Mouse (Mus musculus) neural tube, embryonic 15.5 days (tissue): ENCODE data around the gene Nmur1. TPM values are rescaled to one million over a fixed set of nuclear protein-coding genes. Genes with fewer than 3 reads are reported as not detected.

Experiments
- ATAC-seq: fragments of 200-750 bp; cut with Nextera tagmentation; 2 replicates; pipeline ENCODE4 v1.8.0; 2017; ENCODE audit warnings: mild to moderate bottlenecking, moderate TSS enrichment, moderate library complexity; ENCODE audit not compliant: low FRiP score
- H3K27ac ChIP-seq: fragments of 300-500 bp; sonication (generic); replicated peaks from 2 replicates; pipeline ENCODE4 v1.5.1; 2015; ENCODE audit warnings: mild to moderate bottlenecking, inconsistent platforms
- H3K27me3 ChIP-seq: fragments of 300-500 bp; sonication (generic); replicated peaks from 2 replicates; pipeline ENCODE4 v1.6.1; 2015; ENCODE audit warnings: inconsistent platforms
- H3K36me3 ChIP-seq: fragments of 300-500 bp; sonication (generic); 2 replicates; pipeline ENCODE4 v1.6.1; 2015; ENCODE audit warnings: inconsistent platforms
- H3K4me1 ChIP-seq: fragments of 300-500 bp; sonication (generic); 2 replicates; pipeline ENCODE4 v1.6.1; 2015; ENCODE audit warnings: inconsistent platforms
- H3K4me2 ChIP-seq: fragments of 300-500 bp; sonication (generic); 2 replicates; pipeline ENCODE4 v1.6.1; 2015; ENCODE audit warnings: inconsistent platforms, mild to moderate bottlenecking, moderate library complexity
- H3K4me3 ChIP-seq: fragments of 300-500 bp; sonication (generic); replicated peaks from 2 replicates; pipeline ENCODE4 v1.5.1; 2015; ENCODE audit warnings: mild to moderate bottlenecking, inconsistent platforms
- H3K9ac ChIP-seq: fragments of 300-500 bp; sonication (generic); replicated peaks from 2 replicates; pipeline ENCODE4 v1.6.1; 2015; ENCODE audit warnings: mild to moderate bottlenecking, inconsistent platforms
- H3K9me3 ChIP-seq: fragments of 300-500 bp; sonication (generic); replicated peaks from 2 replicates; pipeline ENCODE4 v1.6.1; 2016; ENCODE audit warnings: inconsistent platforms
- WGBS: fragments of 180-500 bp; shearing (Covaris S2); methylation state at CpG from one replicate; pipeline ENCODE4 v1.1.7; 2015; ENCODE audit warnings: mixed read lengths; 5-methylcytosine and 5-hydroxymethylcytosine counted together
- polyA plus RNA-seq: library from polyadenylated mRNA; unstranded; fragments of >200 nt; fragmentation: Nextera tagmentation; extraction: Ambion mirVana; gene quantifications from 2 replicates; pipeline ENCODE4 v1.2.1, GENCODE M21; 2015

Gene Nmur1
- polyA plus RNA-seq, 1 experiment from 2014 or later = 0.13 TPM

GRCm38 (mm10) chr1:86424336-86424735, 1.7 kb downstream of the Nmur1 start:
- H3K36me3 ChIP-seq = no peaks in the 10 kb centered on the region
- ATAC-seq = no peak

DNA sequence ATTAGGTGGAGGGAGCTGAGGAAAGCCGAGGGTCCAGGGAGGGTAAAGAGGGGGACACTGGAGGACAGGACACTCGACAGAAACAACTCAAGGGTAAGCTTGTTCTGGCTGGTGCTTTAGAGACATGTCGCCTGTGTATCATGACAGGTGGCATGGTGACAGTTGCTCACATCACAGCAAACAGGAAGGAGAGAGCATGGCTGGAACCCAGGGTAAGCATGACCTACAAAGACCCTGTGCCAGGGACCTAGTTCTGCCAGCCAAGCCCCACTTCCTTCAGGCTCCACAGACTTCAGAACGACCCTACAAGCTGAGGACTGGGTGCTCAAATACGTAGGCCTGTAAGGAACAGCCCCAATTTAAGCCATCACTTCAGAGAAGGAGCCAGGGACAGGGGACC, 2.1 kb downstream of the Nmur1 start:
- Histone ChIP-seq H3K4me2 (no peak overlapping the region), H3K27ac (no peak overlapping the region), H3K9ac (no peak overlapping the region), H3K4me1 (peaks cover 16% of the 10 kb centered on the region), H3K27me3 (no peaks in the 10 kb centered on the region), H3K9me3 (no peaks in the 10 kb centered on the region), H3K36me3 (no peaks in the 10 kb centered on the region), H3K4me3 (no peak overlapping the region)
- ATAC-seq = no peak
- 81% methylated on average over 5 of the region's 5 CpGs for WGBS

More at GRCm38 (mm10) chr1:86424336-86424735, 1.7 kb downstream of the Nmur1 start:
- Histone ChIP-seq H3K27me3 (no peaks in the 10 kb centered on the region), H3K9ac (no peak overlapping the region), H3K4me2 (no peak overlapping the region), H3K4me3 (no peak overlapping the region), H3K27ac (0 out of 2 replicates have a peak overlapping the region, but pooled peaks have one; percentile 20), H3K9me3 (no peaks in the 10 kb centered on the region), H3K4me1 (peaks cover 16% of the 10 kb centered on the region)
- WGBS = 48% methylated on average over 1 of the region's 1 CpGs

GRCm38 (mm10) chr1:86421007-86421406, 5.0 kb downstream of the Nmur1 start:
- Histone ChIP-seq H3K9ac (no peak overlapping the region), H3K36me3 (no peaks in the 10 kb centered on the region), H3K27me3 (no peaks in the 10 kb centered on the region), H3K9me3 (no peaks in the 10 kb centered on the region), H3K4me3 (no peak overlapping the region), H3K4me1 (peaks cover 16% of the 10 kb centered on the region), H3K27ac (peak overlapping the region; percentile 29; the same call in 1 of the 2 replicates), H3K4me2 (no peak overlapping the region)
- WGBS = 28% methylated on average over 10 of the region's 10 CpGs
- no peak for ATAC-seq

GRCm38 (mm10) chr1:86416321-86416720, 9.7 kb downstream of the Nmur1 start:
- Histone ChIP-seq H3K27me3 (no peaks in the 10 kb centered on the region), H3K4me2 (no peak overlapping the region), H3K4me3 (no peak overlapping the region), H3K9ac (no peak overlapping the region), H3K36me3 (no peaks in the 10 kb centered on the region), H3K4me1 (peaks cover 7% of the 10 kb centered on the region; the same call in 1 of the 2 replicates), H3K27ac (no peak overlapping the region), H3K9me3 (no peaks in the 10 kb centered on the region)
- ATAC-seq = no peak
- WGBS = 67% methylated on average over 6 of the region's 6 CpGs

DNA sequence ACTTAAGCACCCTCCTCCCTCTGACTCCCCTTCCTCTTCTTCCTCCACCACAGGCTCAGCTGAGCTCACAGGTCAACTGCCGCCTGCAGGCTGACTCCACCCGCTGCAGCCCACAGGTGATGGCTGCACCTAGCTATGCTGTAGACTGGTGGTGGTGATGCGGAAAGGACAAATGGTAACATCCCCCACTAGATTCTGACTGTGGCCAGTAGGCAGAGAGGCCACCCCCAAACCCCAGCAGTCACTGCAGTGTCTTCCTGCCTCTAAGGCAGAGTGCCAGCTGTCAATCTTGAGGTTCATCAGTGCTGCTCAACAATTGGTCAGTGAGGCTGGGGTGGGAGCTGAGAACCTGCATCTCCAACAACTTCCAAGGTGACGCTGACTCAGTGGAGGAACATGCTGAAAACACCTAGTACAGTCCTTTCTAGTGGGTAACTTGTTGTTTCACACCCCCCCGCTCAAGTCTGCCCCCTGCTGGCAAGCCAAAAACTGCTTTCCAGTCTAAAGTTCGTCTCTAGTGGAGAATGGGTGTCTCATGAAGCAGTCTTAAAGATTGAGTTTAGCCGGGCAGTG, 10.3 kb downstream of the Nmur1 start:
- WGBS = 77% methylated on average over 7 of the region's 7 CpGs
- H3K9ac ChIP-seq = no peak overlapping the region
- H3K27ac ChIP-seq = no peak overlapping the region
- no peak overlapping the region for H3K4me3 ChIP-seq
- H3K4me1 ChIP-seq = 0 out of 2 replicates have a peak, but pooled peaks cover under 1% of the 10 kb centered on the region
- ATAC-seq = no peak
- H3K9me3 ChIP-seq = no peaks in the 10 kb centered on the region
- H3K36me3 ChIP-seq = no peaks in the 10 kb centered on the region
- no peak overlapping the region for H3K4me2 ChIP-seq
- no peaks in the 10 kb centered on the region for H3K27me3 ChIP-seq

DNA sequence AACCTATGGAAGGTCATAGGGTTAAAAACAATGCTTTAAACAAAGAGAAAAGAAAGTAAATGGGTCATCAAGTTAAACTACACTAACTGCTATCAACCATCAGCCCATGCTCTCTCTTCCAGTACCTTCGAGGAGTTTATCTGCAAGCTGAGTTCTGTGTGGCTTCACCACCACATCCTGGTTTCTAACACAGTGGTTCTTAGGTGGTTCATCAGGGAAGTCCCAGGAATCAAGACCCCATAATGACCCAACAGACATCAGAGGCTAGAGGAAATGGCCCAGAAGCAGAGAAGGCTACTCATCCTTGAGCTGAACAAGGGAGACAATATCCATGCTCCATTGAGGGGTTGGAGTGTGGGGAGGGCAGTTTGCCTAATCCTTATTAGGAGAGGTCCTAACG, 10.9 kb downstream of the Nmur1 start:
- no peak overlapping the region for H3K27ac ChIP-seq
- H3K9ac ChIP-seq = no peak overlapping the region
- no peaks in the 10 kb centered on the region for H3K4me1 ChIP-seq
- no peaks in the 10 kb centered on the region for H3K9me3 ChIP-seq
- no peaks in the 10 kb centered on the region for H3K27me3 ChIP-seq
- H3K36me3 ChIP-seq = no peaks in the 10 kb centered on the region
- no peak for ATAC-seq
- 85% methylated on average over 2 of the region's 2 CpGs for WGBS
- no peak overlapping the region for H3K4me2 ChIP-seq
- no peak overlapping the region for H3K4me3 ChIP-seq

DNA sequence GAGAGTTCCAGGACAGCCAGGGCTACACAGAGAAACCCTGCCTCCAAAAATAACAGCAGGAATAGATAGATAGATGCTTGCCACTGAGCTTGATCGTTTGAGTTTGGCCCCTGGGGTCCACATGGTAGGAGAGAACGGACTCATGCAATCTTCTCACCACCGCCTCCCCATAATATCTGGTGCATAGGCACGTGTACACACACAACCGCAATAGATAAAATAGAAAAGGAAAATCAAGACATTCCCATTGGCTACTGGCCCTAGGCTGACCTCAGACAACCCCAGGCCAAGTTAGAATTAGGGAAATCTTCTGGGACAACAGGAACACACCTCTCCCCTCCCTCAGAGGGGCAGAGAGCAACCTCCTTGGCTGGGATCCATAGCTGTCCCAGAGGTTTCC, 11.3 kb downstream of the Nmur1 start:
- H3K4me1 ChIP-seq = no peaks in the 10 kb centered on the region
- ATAC-seq = no peak
- H3K36me3 ChIP-seq = no peaks in the 10 kb centered on the region
- WGBS = 87% methylated on average over 5 of the region's 5 CpGs
- no peak overlapping the region for H3K4me2 ChIP-seq
- H3K4me3 ChIP-seq = no peak overlapping the region
- no peak overlapping the region for H3K9ac ChIP-seq
- H3K9me3 ChIP-seq = no peaks in the 10 kb centered on the region
- no peak overlapping the region for H3K27ac ChIP-seq
- H3K27me3 ChIP-seq = no peaks in the 10 kb centered on the region

DNA sequence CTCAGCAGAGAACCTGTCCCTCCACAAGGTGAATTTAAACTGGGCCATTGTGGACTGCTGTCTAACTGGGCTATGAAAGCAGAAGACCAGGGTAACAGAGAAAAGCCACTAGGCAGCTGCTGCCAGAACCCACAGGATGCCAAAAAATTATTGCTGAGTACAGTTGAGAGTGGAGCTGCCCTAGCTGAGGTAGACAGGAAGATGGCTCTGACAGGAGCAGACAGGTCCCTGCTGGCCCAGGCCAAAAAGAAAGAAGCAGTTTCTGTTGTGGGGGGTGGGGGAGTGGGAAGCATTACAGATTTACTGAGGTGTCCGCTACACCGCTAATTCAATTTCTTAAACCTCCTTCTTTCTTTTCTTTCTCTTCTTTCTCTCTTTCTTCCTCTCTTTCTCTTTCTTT, 16.6 kb downstream of the Nmur1 start:
- no peak overlapping the region for H3K9ac ChIP-seq
- no peaks in the 10 kb centered on the region for H3K36me3 ChIP-seq
- H3K4me1 ChIP-seq = 0 out of 2 replicates have a peak, but pooled peaks cover 2% of the 10 kb centered on the region
- no peak overlapping the region for H3K4me2 ChIP-seq
- no peak overlapping the region for H3K4me3 ChIP-seq
- H3K9me3 ChIP-seq = no peaks in the 10 kb centered on the region
- 92% methylated on average over 2 of the region's 2 CpGs for WGBS
- ATAC-seq = no peak
- H3K27ac ChIP-seq = no peak overlapping the region
- no peaks in the 10 kb centered on the region for H3K27me3 ChIP-seq

DNA sequence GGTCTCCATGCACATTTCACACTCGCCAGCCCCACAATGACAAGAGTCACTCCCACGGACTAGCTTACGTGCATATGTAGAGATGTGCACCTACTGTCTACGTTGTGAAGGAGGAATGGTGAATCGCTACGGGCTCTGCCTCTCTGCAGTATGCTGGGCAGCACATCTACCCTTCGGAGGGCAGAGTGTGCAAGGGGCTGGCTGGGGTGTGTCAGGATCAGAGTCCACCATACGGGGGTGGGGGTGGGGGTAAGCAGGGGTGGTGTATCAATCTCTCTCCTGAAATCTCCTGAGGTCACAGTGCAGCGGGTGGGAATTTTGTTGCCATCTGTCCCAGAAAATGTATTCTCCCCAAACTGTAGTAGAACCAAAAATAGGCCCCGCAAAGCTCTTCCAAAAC, 17.5 kb downstream of the Nmur1 start:
- no peak overlapping the region for H3K4me2 ChIP-seq
- H3K4me1 ChIP-seq = 0 out of 2 replicates have a peak, but pooled peaks cover 2% of the 10 kb centered on the region
- WGBS = 81% methylated on average over 10 of the region's 10 CpGs
- H3K9ac ChIP-seq = no peak overlapping the region
- H3K36me3 ChIP-seq = no peaks in the 10 kb centered on the region
- H3K4me3 ChIP-seq = no peak overlapping the region
- no peaks in the 10 kb centered on the region for H3K27me3 ChIP-seq
- no peak overlapping the region for H3K27ac ChIP-seq
- H3K9me3 ChIP-seq = no peaks in the 10 kb centered on the region
- no peak for ATAC-seq

DNA sequence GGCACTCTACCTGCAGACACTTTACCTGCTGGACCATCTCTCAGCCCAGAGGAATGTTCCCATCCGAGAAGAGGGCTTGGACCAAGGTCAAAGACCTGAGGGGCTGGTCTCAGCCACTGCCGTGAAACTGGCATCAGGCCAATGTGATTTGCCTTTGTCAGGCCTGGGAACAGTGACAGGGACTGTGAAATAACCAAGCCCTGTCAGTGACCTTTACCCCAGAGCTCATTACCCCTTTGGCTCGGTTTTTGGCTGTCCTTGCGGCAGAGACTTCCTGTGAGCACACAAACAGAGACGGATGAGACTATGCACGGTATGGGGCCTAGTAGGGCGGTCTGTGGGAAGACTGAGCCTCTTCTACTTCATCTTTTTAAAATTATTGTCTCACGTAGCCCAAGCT, 19.1 kb downstream of the Nmur1 start:
- Histone ChIP-seq H3K36me3 (no peaks in the 10 kb centered on the region), H3K9me3 (no peaks in the 10 kb centered on the region), H3K4me2 (no peak overlapping the region), H3K9ac (no peak overlapping the region), H3K27ac (no peak overlapping the region), H3K4me1 (0 out of 2 replicates have a peak, but pooled peaks cover 2% of the 10 kb centered on the region), H3K4me3 (no peak overlapping the region), H3K27me3 (no peaks in the 10 kb centered on the region)
- WGBS = 59% methylated on average over 8 of the region's 8 CpGs
- ATAC-seq = no peak

GRCm38 (mm10) chr1:86406313-86406712, 19.7 kb downstream of the Nmur1 start:
- H3K4me2 ChIP-seq = no peak overlapping the region
- 0 out of 2 replicates have a peak, but pooled peaks cover 2% of the 10 kb centered on the region for H3K4me1 ChIP-seq
- H3K9ac ChIP-seq = no peak overlapping the region
- H3K27me3 ChIP-seq = no peaks in the 10 kb centered on the region
- no peak overlapping the region for H3K4me3 ChIP-seq
- no peak for ATAC-seq
- H3K36me3 ChIP-seq = no peaks in the 10 kb centered on the region
- H3K27ac ChIP-seq = no peak overlapping the region
- H3K9me3 ChIP-seq = no peaks in the 10 kb centered on the region
- 83% methylated on average over 4 of the region's 4 CpGs for WGBS

DNA sequence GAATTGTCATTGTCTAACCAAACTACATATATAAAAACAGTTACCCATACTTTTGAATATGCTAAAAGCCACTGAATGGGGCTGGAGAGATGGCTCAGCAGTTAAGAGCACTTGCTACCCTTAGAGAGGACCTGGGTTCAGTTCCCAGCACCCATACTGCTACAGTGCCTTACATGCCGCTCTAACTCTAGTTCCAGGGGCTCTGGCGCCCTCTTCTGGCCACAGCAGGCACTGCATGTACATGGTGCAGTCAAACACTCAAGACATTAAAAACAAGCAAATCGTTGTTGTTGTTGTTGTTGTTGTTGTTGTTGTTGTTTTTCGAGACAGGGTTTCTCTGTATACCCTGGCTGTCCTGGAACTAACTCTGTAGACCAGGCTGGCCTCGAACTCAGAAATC, 21.2 kb downstream of the Nmur1 start:
- H3K27me3 ChIP-seq = no peaks in the 10 kb centered on the region
- no peak overlapping the region for H3K4me3 ChIP-seq
- 59% methylated on average over 5 of the region's 5 CpGs for WGBS
- no peak overlapping the region for H3K4me2 ChIP-seq
- no peaks in the 10 kb centered on the region for H3K36me3 ChIP-seq
- H3K4me1 ChIP-seq = 0 out of 2 replicates have a peak, but pooled peaks cover 2% of the 10 kb centered on the region
- H3K9ac ChIP-seq = no peak overlapping the region
- no peak for ATAC-seq
- H3K27ac ChIP-seq = no peak overlapping the region
- H3K9me3 ChIP-seq = no peaks in the 10 kb centered on the region
